Mouse (Mus musculus): ENCODE measurements at regions not wholly inside any gene's neighbourhood (a gene's known extent, or its start where the extent isn't known, plus 50 kb on each side); places are given as distances from the start of the nearest gene placed in this dataset.

GRCm38 (mm10) chr13:106734323-106734722, 202.4 kb downstream of the Ipo11 start:
- TF ChIP-seq CTCF (IDR thresholded peaks at IDR 0.05; ENCODE audit: low read depth): no peak
- no peak for TF ChIP-seq EP300 (IDR thresholded peaks at IDR 0.05; ENCODE audit: low read depth)
